Mouse (Mus musculus): ENCODE results near the gene Art3.

DNA sequence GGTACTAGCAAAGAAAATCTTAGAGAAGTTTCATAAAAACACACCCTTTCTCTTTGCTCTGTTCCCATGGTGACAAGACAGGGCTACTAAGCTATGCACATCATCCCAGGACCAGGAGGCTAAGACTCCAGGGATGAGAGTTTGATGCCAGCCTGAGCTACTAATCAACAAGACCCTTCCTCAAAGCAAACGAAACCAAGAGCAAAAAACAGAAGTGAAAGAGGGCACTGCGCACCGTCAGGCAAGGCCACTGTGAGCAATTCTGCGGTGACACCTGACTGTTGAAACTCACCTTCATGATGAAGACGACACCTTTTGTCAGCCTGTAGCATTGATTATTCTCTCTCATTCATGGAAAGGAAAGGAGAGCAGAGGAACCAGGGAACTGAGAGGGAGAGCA lies 121.2 kb downstream of the Art3 start:
- TF ChIP-seq EP300 (IDR thresholded peaks at IDR 0.05; ENCODE audit: low read depth) (no peak), CTCF (IDR thresholded peaks at IDR 0.05; ENCODE audit: low read depth) (no peak)

Data from heart, postnatal 0 days (tissue).